Mouse (Mus musculus) gastrocnemius, adult 2 months (tissue): Measurements from ENCODE around the gene Hist1h2ak. TPM values are rescaled to one million over a fixed set of nuclear protein-coding genes. Genes with fewer than 3 reads are reported as not detected.

Source experiments
- DNase-seq: peaks from one replicate; pipeline ENCODE4 v3.0.0; 2022
- H3K27ac ChIP-seq: fragments of 200-600 bp; 2 replicates; pipeline ENCODE4 v1.8.1; 2022; ENCODE audit warnings: mild to moderate bottlenecking
- H3K4me3 ChIP-seq: fragments of 200-600 bp; 2 replicates; pipeline ENCODE4 v1.8.1; 2022; ENCODE audit warnings: mild to moderate bottlenecking, moderate library complexity
- CTCF ChIP-seq: fragments of 200-600 bp; IDR thresholded peaks from 2 replicates; pipeline ENCODE4 v1.8.1; 2022; ENCODE audit warnings: antibody characterized with exemption, mild to moderate bottlenecking, moderate library complexity
- intact Hi-C: fragments of 180-260 bp; cut with DNase I; formaldehyde crosslinking; loops from one replicate; pipeline ENCODE4 v1.15.1; 2025
- total RNA-seq, 2 experiments: library from RNA; stranded (reverse); gene quantifications; 2 replicates each; pipeline ENCODE4 v1.2.3; 2021

The Hist1h2ak gene
- total RNA-seq, 2 experiments from 2014 or later = 0.98 TPM; not detected in 1

- TF ChIP-seq CTCF = no peak
- DNase-seq = no peak
- Histone ChIP-seq H3K4me3 (no peak overlapping the region), H3K27ac (no peak overlapping the region)
- intact Hi-C loops = loop anchor here (5.0 kb wide), 1 partner anchor 35 kb away; the partner anchor contains the start of genes Hist1h2ai, Hist1h2bl and Hist1h3h
Observed at GRCm38 (mm10) chr13:21752356-21752755, 1.3 kb downstream of the Hist1h2ak start.

GRCm38 (mm10) chr13:21751827-21752226 is 1.8 kb downstream of the Hist1h2ak start:
- Histone ChIP-seq H3K27ac (no peak overlapping the region), H3K4me3 (no peak overlapping the region)
- intact Hi-C loops = loop anchor here (2.0 to 5.0 kb wide), 2 partner anchors 17 to 35 kb away; partner anchors contain the start of genes Hist1h2ai, Hist1h2bl, Hist1h3h and Hist1h4j
- no peak for TF ChIP-seq CTCF
- no peak for DNase-seq

GRCm38 (mm10) chr13:21751417-21751816 is 2.2 kb downstream of the Hist1h2ak start:
- H3K4me3 ChIP-seq = no peak overlapping the region
- H3K27ac ChIP-seq = no peak overlapping the region
- DNase-seq = no peak
- no peak for TF ChIP-seq CTCF
- intact Hi-C loops = loop anchor here (2.0 to 5.0 kb wide), 2 partner anchors 17 to 34 kb away; partner anchors contain the start of genes Hist1h2ai, Hist1h2bl, Hist1h3h and Hist1h4j

- intact Hi-C loops = loop anchor here (2.0 to 5.0 kb wide), 2 partner anchors 16 to 33 kb away; partner anchors contain the start of genes Hist1h2ai, Hist1h2bl, Hist1h3h and Hist1h4j
- Histone ChIP-seq H3K4me3 (peak within 1 kb of the TSS; percentile 69), H3K27ac (peak within 1 kb of the TSS; percentile 49)
- DNase-seq = peak; percentile 84
Observed at GRCm38 (mm10) chr13:21750159-21751017, 3.2 kb downstream of the Hist1h2ak start, which contains the start of gene Hist1h4k. Gene Hist1h4k (minus strand): TSS chr13:21750505.

- DNase-seq = no peak
- no peak for TF ChIP-seq CTCF
- intact Hi-C loops = loop anchor here (2.0 to 5.0 kb wide), 2 partner anchors 15 to 32 kb away; partner anchors contain the start of genes Hist1h2ai, Hist1h2bl, Hist1h3h and Hist1h4j
Observed at GRCm38 (mm10) chr13:21749387-21750158, 4.1 kb downstream of the Hist1h2ak start.

GRCm38 (mm10) chr13:21745006-21745405 is 8.6 kb downstream of the Hist1h2ak start:
- DNase-seq = no peak
- Histone ChIP-seq H3K4me3 (no peak overlapping the region), H3K27ac (no peak overlapping the region)
- intact Hi-C loops = no loop called here
- no peak for TF ChIP-seq CTCF

More at GRCm38 (mm10) chr13:21749387-21750158, 4.1 kb downstream of the Hist1h2ak start:
- Histone ChIP-seq H3K4me3 (peak overlapping the region; percentile 69), H3K27ac (no peak overlapping the region; the same call in 1 of the 2 replicates)

GRCm38 (mm10) chr13:21734906-21735767 is 18.5 kb downstream of the Hist1h2ak start, which contains the start of gene Hist1h4j:
Gene Hist1h4j (plus strand): TSS chr13:21735064.
- DNase-seq = peak; percentile 60
- intact Hi-C loops = loop anchor here (1.0 to 2.0 kb wide), 2 partner anchors 16 to 21 kb away; partner anchors contain the start of gene Hist1h4k
- H3K27ac ChIP-seq = peak within 1 kb of the TSS; percentile 74
- peak within 1 kb of the TSS; percentile 74 for H3K4me3 ChIP-seq

GRCm38 (mm10) chr13:21734010-21734905 is 19.4 kb downstream of the Hist1h2ak start:
- TF ChIP-seq CTCF = peak; percentile 91
- DNase-seq = peak; percentile 65
- intact Hi-C loops = loop anchor here (1.0 to 2.0 kb wide), 2 partner anchors 17 to 20 kb away; partner anchors contain the start of gene Hist1h4k
- Histone ChIP-seq H3K27ac (peak overlapping the region; percentile 74), H3K4me3 (peak overlapping the region; percentile 74)

GRCm38 (mm10) chr13:21733466-21733865 is 20.2 kb downstream of the Hist1h2ak start:
- TF ChIP-seq CTCF = no peak
- no peak for DNase-seq
- H3K27ac ChIP-seq = no peak overlapping the region
- intact Hi-C loops = no loop called here
- no peak overlapping the region for H3K4me3 ChIP-seq

- no peak for DNase-seq
- Histone ChIP-seq H3K27ac (no peak overlapping the region), H3K4me3 (no peak overlapping the region)
- intact Hi-C loops = no loop called here
- TF ChIP-seq CTCF = no peak
Observed at GRCm38 (mm10) chr13:21729544-21729943, 24.1 kb downstream of the Hist1h2ak start.
